9 mouse cellular contexts compared by ENCODE assay signal in genomic region chr7:79362830-79363229, GRCm38 (mm10). TPM values are rescaled to one million over a fixed set of nuclear protein-coding genes. Genes with fewer than 3 reads are reported as not detected.
DNase-seq lines count a peak whose midpoint lies in the region; ATAC-seq and TF ChIP-seq lines count a peak whose summit lies in the region.
"Had no signal": no experiment of that assay in that cellular context is flagged by ENCODE, and none has a peak within 500 bp of the region (broad histone marks: within the 10 kb centered on the region; RNA-seq: fewer than 3 reads in every experiment).

No protein-coding gene starts in this region.

- peaks cover 13% of the 10 kb centered on the region; the same call in 1 of the 2 replicates for H3K4me1 ChIP-seq in liver, postnatal 0 days (ENCODE audit: insufficient read depth)
- H3K4me1 ChIP-seq in liver, embryonic 11.5 days (replicated peaks; ENCODE audit: control insufficient read depth, insufficient read depth, low read length) = peaks cover 21% of the 10 kb centered on the region
- H3K4me1 ChIP-seq in limb, embryonic 10.5 days = peaks cover 28% of the 10 kb centered on the region

- 0 out of 2 replicates have a peak overlapping the region, but pooled peaks have one; percentile 55 for H3K27ac ChIP-seq in liver, postnatal 0 days (ENCODE audit: low read depth)
- H3K27ac ChIP-seq in liver, embryonic 11.5 days (ENCODE audit: low read depth, low read length) = no peak overlapping the region
- H3K27ac ChIP-seq in limb, embryonic 10.5 days = 0 out of 2 replicates have a peak overlapping the region, but pooled peaks have one; percentile 11

- DNase-seq in adrenal gland, adult (ENCODE audit: inconsistent age in 2 of 2, low spot score in 1 of 2) = peak; percentile 33 to 51
- no peak for DNase-seq in adrenal gland, postnatal 36 days
- DNase-seq in liver, postnatal 0 days = no peak
- no peak for DNase-seq in liver, embryonic 11.5 days (ENCODE audit: low spot score)
- DNase-seq in brain, adult 2 months (ENCODE audit: low read depth, low spot score) = peak; percentile 35
- no peak for DNase-seq in limb, embryonic 10.5 days (ENCODE audit: low spot score)
- DNase-seq in embryo, embryonic 10 days (ENCODE audit: low spot score) = no peak
- DNase-seq: gastrocnemius, postnatal 25 days had no signal

- TF ChIP-seq CTCF in liver, postnatal 0 days (IDR thresholded peaks at IDR 0.05; ENCODE audit: low read depth) = no peak

- ATAC-seq in liver, postnatal 0 days = no peak
- no peak for ATAC-seq in liver, embryonic 11.5 days (replicated peaks; ENCODE audit: low FRiP score)
- ATAC-seq in cerebellum, adult (ENCODE audit: insufficient number of reproducible peaks, low FRiP score, low TSS enrichment) = no peak

- no peak for TF ChIP-seq EP300 in liver, postnatal 0 days (IDR thresholded peaks at IDR 0.05; ENCODE audit: low read depth)

- H3K9me3 ChIP-seq in liver, postnatal 0 days (ENCODE audit: low read length) = no peaks in the 10 kb centered on the region
- H3K9me3 ChIP-seq in liver, embryonic 11.5 days (ENCODE audit: control insufficient read depth, low read length) = no peaks in the 10 kb centered on the region
- no peaks in the 10 kb centered on the region for H3K9me3 ChIP-seq in limb, embryonic 10.5 days (replicated peaks)

- 70% methylated on average over 7 of the region's 7 CpGs for WGBS in liver, postnatal 0 days (ENCODE audit: insufficient replicate concordance)
- WGBS in liver, embryonic 11.5 days = 73% methylated on average over 7 of the region's 7 CpGs
- WGBS in limb, embryonic 10.5 days = 92% methylated on average over 7 of the region's 7 CpGs

- no peak overlapping the region for H3K4me3 ChIP-seq in liver, postnatal 0 days (ENCODE audit: low read depth, low read length)
- H3K4me3 ChIP-seq in liver, embryonic 11.5 days (ENCODE audit: low read depth, low read length) = no peak overlapping the region
- H3K4me3 ChIP-seq in limb, embryonic 10.5 days = no peak overlapping the region

- no peaks in the 10 kb centered on the region for H3K27me3 ChIP-seq in liver, postnatal 0 days (ENCODE audit: insufficient read depth, low read length)
- H3K27me3 ChIP-seq in liver, embryonic 11.5 days (replicated peaks; ENCODE audit: control insufficient read depth, insufficient read depth, low read length) = no peaks in the 10 kb centered on the region; the same call in 1 of the 2 replicates
- H3K27me3 ChIP-seq in limb, embryonic 10.5 days (ENCODE audit: low read depth, poor library complexity, severe bottlenecking) = no peaks in the 10 kb centered on the region

- H3K4me2 ChIP-seq in liver, postnatal 0 days (ENCODE audit: low read depth, low read length) = no peak overlapping the region
- no peak overlapping the region for H3K4me2 ChIP-seq in liver, embryonic 11.5 days

- no peak overlapping the region for H3K9ac ChIP-seq in liver, postnatal 0 days (replicated peaks)
- no peak overlapping the region for H3K9ac ChIP-seq in liver, embryonic 11.5 days (ENCODE audit: low read depth, low read length)

- peaks cover 29% of the 10 kb centered on the region for H3K36me3 ChIP-seq in liver, postnatal 0 days (replicated peaks; ENCODE audit: insufficient read depth, low read length)
- no peaks in the 10 kb centered on the region for H3K36me3 ChIP-seq in liver, embryonic 11.5 days (ENCODE audit: control insufficient read depth, insufficient read depth, low read length)
- H3K36me3 ChIP-seq in limb, embryonic 10.5 days = peaks cover 41% of the 10 kb centered on the region

RNA-seq across cellular contexts. Expression of gene Rlbp1, which starts 24.0 kb away (rescaled TPM):
- not detected for total RNA-seq in adrenal gland, postnatal 36 days (2021)
- 0.11 TPM in 1 of 2 replicates, not detected in the other for polyA plus RNA-seq in liver, postnatal 0 days (2015; fragmentation: Nextera tagmentation; extraction: Ambion mirVana)
- 0.45 TPM in 1 of 2 replicates, not detected in the other for polyA plus RNA-seq in liver, embryonic 11.5 days (2014; fragmentation: Nextera tagmentation; extraction: Ambion mirVana)
- polyA plus RNA-seq in limb, embryonic 10.5 days (2016; fragmentation: Nextera tagmentation; extraction: Ambion mirVana) = 0.21 and 0.33 TPM in 2 replicates
- total RNA-seq: gastrocnemius, postnatal 25 days had no signal

RNA-seq across cellular contexts. Expression of gene Fanci, which starts 28.9 kb away (rescaled TPM):
- total RNA-seq in adrenal gland, postnatal 36 days (2021) = under 1 TPM; 0.63 to 0.99 TPM
- 2.5 and 3.0 TPM in 2 replicates for polyA plus RNA-seq in liver, postnatal 0 days (2015; fragmentation: Nextera tagmentation; extraction: Ambion mirVana)
- 17.2 and 20.9 TPM in 2 replicates for polyA plus RNA-seq in liver, embryonic 11.5 days (2014; fragmentation: Nextera tagmentation; extraction: Ambion mirVana)
- 19.7 and 22.4 TPM in 2 replicates for polyA plus RNA-seq in limb, embryonic 10.5 days (2016; fragmentation: Nextera tagmentation; extraction: Ambion mirVana)

Comparison
In these comparisons a context has a peak if more than half of its experiments do, and no peak if none do; other contexts are left out.
1. DNase-seq: peak in adrenal gland, adult (2 of 2) and brain, adult 2 months (single experiment); none in adrenal gland, postnatal 36 days (0 of 2), liver, postnatal 0 days (single experiment), liver, embryonic 11.5 days (single experiment), limb, embryonic 10.5 days (single experiment) and embryo, embryonic 10 days (single experiment).